Mouse (Mus musculus): Measurements from ENCODE around the gene Olfr920.

DNA sequence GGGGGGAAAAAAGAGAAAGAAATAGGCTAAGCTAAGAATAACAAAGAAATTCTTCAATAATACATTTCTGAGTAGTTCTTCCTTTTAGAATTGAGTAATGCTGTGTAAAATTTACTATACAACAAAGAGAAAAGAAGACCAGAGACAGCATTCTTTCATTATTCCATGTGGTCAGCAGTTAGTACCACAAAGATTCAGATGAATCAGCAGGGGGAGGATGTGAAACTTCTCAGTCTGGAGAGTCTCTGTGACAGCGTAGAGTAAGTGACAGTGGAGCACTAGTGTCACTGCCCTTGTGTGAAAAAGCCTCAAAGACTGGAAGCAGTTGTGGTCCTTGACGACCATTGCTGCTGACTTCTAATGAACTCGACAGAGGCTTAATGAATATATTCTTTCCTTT, 23.9 kb upstream of the Olfr920 start:
- TF ChIP-seq CTCF (IDR thresholded peaks at IDR 0.05) = no peak
- TF ChIP-seq EP300 (IDR thresholded peaks at IDR 0.05; ENCODE audit: insufficient read depth, low read depth, low read length) = no peak
- no peak for TF ChIP-seq POLR2A (IDR thresholded peaks at IDR 0.05; ENCODE audit: insufficient read depth, low read depth, low read length)

Measured in heart, adult 2 months (tissue).